Mouse (Mus musculus): Measurements from ENCODE around the gene Sept11. TPM values are rescaled to one million over a fixed set of nuclear protein-coding genes. Genes with fewer than 3 reads are reported as not detected.

The Sept11 gene
- polyA plus RNA-seq, 1 experiment from 2014 or later: 33.9 TPM

DNA sequence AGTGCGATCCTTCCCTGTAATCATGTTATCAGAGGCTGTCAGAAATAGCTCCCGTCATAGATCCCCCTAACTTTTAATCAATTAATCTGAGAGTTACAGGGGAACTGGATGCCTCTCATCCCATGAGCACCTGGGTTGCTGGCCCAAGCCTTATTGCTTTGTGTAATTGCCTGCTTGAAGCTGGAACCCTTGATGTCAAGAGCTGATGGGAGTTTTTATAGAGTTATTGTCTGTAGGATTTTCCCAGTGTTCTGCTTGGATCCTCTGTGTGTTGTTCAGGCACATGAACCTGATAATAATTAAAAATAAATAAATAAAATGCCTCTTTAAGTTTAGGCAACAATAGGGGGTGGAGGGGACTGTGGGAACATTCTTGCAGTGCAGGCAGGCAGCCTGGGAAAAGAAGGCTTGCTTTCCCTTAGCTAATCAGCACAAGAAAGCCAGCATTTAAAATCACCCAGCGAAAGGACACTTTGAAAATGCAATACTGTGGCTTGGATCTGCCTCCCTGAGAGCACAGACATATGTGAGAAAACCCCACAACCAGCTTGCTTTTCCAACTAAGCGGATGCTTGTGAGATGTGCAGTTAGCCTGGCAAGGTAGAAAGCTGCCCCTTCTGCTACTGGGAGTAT lies 33.8 kb downstream of the Sept11 start:
- H3K79me2 ChIP-seq (ENCODE audit: inconsistent target): peaks cover 76% of the 10 kb centered on the region
- no peaks in the 10 kb centered on the region for H3K36me3 ChIP-seq (ENCODE audit: inconsistent target)
- no peak overlapping the region for H3K4me3 ChIP-seq (ENCODE audit: inconsistent target)
- peak overlapping the region; percentile 50; the same call in 1 of the 2 replicates for H3K27ac ChIP-seq
- 95% methylated on average over 4 of the region's 4 CpGs for WGBS (ENCODE audit: missing documents)

DNA sequence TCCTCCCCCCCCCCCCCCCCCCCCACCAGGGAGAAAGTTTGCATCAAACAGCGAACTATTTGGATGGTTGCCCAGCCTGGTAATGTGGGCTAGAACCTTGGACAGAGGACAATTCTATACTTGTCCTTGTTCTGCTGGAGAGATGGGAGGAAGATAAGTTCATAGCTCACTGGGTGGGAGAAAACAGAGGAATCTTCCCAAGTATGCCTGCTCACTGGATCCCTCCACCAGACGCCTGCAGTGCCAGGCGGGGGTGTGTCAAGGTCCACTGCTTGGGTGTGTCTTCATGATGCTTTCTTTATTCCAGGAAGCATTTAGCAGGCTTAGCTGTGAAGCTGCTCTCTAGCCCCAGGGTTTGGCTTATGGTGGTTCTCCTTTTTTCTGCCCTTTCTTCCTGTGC lies 34.5 kb downstream of the Sept11 start:
- Histone ChIP-seq H3K79me2 (ENCODE audit: inconsistent target) (peaks cover 74% of the 10 kb centered on the region), H3K36me3 (ENCODE audit: inconsistent target) (no peaks in the 10 kb centered on the region), H3K4me3 (ENCODE audit: inconsistent target) (no peak overlapping the region), H3K27ac (peak overlapping the region; percentile 50)
- 0% methylated on average over 3 of the region's 3 CpGs for WGBS (ENCODE audit: missing documents)

DNA sequence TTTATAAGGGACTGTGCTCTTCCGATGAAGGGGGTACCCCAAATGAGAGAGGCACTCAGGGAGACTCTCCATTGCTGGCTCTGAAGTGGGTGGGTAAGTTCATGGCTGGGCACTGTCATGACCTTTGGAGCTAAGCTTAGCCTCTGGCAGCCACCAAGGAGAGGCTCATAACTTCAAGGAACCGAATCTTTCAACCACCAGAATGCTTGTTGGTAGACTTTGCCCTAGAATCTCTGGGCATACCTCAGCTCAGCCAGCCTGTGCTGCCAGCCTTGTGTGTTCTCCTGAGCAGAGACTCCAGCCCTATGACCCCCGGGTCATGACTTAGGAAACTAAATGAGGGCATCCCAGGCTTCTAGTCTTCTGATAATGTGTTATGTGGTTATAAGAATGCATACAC lies 35.5 kb downstream of the Sept11 start:
- H3K36me3 ChIP-seq (ENCODE audit: inconsistent target): no peaks in the 10 kb centered on the region
- 92% methylated on average over 3 of the region's 3 CpGs for WGBS (ENCODE audit: missing documents)
- peak overlapping the region; percentile 50 for H3K27ac ChIP-seq

DNA sequence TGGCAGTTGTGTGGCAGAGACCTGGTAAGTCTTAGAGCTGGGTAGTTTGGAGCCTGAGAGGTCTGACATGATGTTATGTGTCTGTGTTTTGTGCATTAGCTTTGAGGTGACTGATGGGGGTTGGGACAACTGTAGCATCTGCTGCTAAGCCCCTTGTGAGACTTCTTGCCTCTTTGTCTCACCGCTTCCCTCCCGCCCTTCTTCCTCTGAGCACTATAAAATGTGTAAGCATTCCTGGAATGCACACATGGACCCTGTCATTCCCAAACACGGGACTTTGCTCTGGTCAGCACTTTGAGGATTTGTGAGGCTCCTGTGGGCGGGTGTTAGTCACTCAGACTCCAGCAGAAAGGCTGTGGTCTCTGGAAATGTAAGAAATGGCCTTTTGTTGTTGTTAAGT lies 36.7 kb downstream of the Sept11 start:
- Histone ChIP-seq H3K27ac (peak overlapping the region; percentile 50), H3K36me3 (ENCODE audit: inconsistent target) (no peaks in the 10 kb centered on the region), H3K79me2 (ENCODE audit: inconsistent target) (peaks cover 52% of the 10 kb centered on the region), H3K4me3 (ENCODE audit: inconsistent target) (no peak overlapping the region)
- 75% methylated on average over 4 of the region's 4 CpGs for WGBS (ENCODE audit: missing documents)

More for the DNA sequence above, 35.5 kb downstream of the Sept11 start:
- Histone ChIP-seq H3K4me3 (ENCODE audit: inconsistent target) (no peak overlapping the region), H3K79me2 (ENCODE audit: inconsistent target) (peaks cover 64% of the 10 kb centered on the region)

DNA sequence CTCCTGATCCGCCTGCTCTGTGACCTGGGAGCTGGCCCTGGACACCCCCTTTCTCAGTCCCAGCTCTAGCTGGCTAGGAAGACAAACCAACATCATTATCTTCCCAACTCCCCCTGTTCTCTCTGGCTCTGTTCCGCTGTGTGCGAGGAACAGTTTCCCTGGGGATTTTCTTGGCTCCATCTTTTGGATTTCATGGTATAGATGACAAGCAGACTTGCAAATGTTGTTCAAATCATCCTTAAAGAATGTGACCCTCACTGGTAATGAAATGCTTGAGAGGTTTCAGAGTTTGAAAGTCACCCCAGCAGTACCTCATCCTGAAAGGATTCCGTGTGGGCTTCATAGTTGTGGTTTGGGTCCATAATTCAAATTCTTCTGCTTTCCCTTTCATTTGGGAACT lies 38.2 kb downstream of the Sept11 start:
- 92% methylated on average over 4 of the region's 4 CpGs for WGBS (ENCODE audit: missing documents)
- H3K79me2 ChIP-seq (ENCODE audit: inconsistent target): peaks cover 38% of the 10 kb centered on the region
- H3K27ac ChIP-seq: no peak overlapping the region
- H3K4me3 ChIP-seq (ENCODE audit: inconsistent target): no peak overlapping the region
- no peaks in the 10 kb centered on the region for H3K36me3 ChIP-seq (ENCODE audit: inconsistent target)

DNA sequence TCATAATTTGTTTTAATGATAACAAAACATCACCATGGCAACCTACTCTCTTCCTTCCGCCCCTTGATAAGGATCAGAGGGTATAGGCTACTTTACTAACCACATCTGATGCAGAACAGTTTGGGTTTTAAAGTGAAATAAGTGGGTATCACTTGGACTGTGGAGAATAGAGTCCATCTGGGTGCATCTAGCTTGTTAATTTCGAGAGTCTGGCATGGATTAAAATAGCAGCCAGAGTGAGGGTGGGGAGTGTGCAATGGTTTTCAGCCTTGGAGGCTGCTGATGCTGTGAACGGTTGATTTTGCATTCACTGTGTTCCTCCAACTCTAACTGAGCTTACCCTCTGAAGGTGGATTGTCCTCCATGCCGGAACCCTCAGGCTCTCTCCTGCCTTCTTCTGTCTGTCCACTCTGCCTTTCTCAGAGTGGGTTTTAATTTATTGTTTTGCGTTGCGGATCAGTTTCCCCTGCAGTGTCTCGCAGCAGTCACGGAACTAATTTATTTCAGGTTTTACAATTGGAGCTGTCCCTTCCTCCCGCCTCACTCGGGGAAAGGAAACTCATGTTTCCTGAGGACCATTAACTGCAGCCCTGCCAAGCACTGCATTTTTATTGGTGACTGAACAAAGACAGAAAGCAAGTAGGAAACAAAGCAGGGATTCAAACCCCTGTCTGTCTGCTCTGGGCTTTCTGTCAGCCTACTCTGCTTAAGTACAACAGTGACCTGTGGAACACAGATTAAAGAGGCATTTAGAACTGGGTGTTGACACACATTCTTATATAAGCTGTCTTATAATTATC lies 40.4 kb downstream of the Sept11 start:
- Histone ChIP-seq H3K79me2 (ENCODE audit: inconsistent target) (peaks cover 38% of the 10 kb centered on the region), H3K36me3 (ENCODE audit: inconsistent target) (no peaks in the 10 kb centered on the region), H3K27ac (no peak overlapping the region), H3K4me3 (ENCODE audit: inconsistent target) (no peak overlapping the region)
- 33% methylated on average over 10 of the region's 10 CpGs for WGBS (ENCODE audit: missing documents)

DNA sequence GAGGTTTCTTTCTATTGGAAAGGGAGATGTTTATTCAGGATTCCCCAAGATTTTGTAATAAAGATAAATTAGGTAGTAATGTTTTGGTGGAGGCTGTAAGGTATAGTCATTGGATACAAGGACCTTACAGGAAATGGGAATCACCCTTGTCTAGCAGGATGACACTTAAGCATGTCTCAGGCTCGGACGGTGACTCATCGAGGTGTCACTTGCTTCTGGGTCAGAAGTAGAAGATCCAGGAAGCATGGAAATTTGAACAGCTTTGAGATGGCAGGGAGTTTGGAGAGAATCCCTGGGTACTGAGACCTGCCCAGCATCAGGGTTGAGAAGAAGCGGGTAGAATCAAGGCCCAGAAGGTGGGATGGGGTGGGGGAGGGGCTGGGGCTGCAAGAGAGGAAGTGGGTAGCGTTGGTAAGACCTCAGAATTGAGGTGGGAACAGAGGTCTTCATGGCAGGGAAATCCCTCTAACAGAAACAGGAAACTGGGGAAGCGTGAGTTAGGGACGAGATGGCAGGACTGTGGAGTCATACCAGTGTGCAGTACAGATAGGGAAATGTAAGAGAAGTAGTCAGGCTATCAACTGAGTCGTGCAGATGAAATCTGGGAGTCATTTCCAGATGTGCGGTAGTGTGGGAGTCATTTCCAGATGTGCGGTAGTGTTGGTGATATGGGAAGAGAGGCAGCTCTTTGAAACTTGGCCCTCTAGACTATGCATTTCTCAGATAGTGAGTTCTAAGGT lies 42.3 kb downstream of the Sept11 start:
- H3K36me3 ChIP-seq (ENCODE audit: inconsistent target): no peaks in the 10 kb centered on the region
- H3K79me2 ChIP-seq (ENCODE audit: inconsistent target): peaks cover 29% of the 10 kb centered on the region
- H3K27ac ChIP-seq: no peak overlapping the region; the same call in 1 of the 2 replicates
- WGBS (ENCODE audit: missing documents): 25% methylated on average over 10 of the region's 10 CpGs
- no peak overlapping the region for H3K4me3 ChIP-seq (ENCODE audit: inconsistent target)

DNA sequence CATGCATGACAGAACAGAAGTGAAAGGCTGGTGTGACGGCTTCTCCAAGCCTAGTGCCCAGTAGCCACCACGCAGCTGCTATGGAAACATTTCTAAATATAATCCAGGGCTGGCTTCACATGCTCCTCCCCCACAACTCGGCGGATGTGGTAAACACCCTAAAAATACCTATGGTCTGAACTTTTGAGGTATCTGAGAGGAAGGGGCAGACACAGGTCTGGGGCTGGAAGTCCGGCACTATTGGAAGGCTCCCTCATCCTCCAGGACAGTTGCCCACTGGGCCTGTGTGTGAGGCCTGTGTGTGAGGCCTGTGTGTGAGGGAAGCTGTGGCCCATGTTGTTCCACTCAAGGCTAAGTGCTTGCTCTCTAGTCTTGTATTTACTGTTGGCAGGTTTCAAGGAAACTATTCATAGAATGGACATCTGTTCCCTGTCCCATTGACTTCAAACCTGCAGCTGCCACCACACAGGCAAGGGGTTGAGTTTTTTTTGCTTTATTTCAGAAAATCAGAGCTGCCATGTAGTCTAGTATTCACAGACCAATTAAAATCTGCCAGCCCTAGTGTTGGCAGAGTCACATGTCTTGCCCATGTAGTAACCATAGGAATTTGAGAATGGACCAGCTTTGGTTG lies 43.8 kb downstream of the Sept11 start:
- 37% methylated on average over 5 of the region's 5 CpGs for WGBS (ENCODE audit: missing documents)
- Histone ChIP-seq H3K79me2 (ENCODE audit: inconsistent target) (peaks cover 13% of the 10 kb centered on the region; the same call in 1 of the 2 replicates), H3K36me3 (ENCODE audit: inconsistent target) (no peaks in the 10 kb centered on the region), H3K4me3 (ENCODE audit: inconsistent target) (no peak overlapping the region), H3K27ac (peak overlapping the region; percentile 27)

DNA sequence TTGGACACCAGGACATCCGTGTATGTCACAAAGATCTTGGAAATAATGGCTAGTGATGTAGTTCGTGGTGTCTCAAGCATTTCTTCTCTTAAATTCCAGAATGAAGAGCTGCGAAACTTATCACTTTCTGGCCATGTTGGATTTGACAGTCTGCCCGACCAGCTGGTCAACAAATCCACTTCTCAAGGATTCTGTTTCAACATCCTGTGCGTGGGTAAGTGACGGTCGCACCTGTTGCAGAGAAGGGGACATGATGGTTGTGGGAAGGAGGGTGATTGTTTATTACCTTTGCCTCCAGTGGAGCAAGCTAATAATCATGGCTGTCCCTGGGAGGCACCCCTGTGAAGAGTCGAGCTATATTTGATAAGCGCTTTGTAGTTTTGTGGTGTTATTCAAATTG lies 46.1 kb downstream of the Sept11 start:
- peaks cover 9% of the 10 kb centered on the region; the same call in 1 of the 2 replicates for H3K79me2 ChIP-seq (ENCODE audit: inconsistent target)
- 96% methylated on average over 9 of the region's 9 CpGs for WGBS (ENCODE audit: missing documents)
- no peak overlapping the region for H3K4me3 ChIP-seq (ENCODE audit: inconsistent target)
- no peak overlapping the region for H3K27ac ChIP-seq
- H3K36me3 ChIP-seq (ENCODE audit: inconsistent target): no peaks in the 10 kb centered on the region

DNA sequence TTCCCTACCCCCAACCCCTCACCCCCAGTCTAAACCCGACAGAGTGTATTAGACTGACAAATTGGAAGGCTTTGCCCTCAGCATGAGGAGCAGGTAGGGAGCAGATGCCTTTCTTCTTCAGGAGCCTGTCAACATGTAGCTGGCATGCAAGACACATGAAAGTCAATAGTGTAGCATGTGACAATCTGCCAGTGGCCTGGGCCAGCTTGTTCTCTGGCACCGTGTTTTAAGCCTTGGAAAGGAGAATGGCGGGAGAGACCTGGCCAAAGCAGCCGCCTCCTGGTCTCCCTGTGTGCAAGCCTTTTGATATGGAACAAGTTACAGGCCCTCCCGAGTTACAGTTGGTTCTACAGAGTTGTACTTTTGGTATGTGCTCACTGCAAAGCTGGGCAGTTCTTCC lies 47.5 kb downstream of the Sept11 start:
- no peaks in the 10 kb centered on the region for H3K36me3 ChIP-seq (ENCODE audit: inconsistent target)

DNA sequence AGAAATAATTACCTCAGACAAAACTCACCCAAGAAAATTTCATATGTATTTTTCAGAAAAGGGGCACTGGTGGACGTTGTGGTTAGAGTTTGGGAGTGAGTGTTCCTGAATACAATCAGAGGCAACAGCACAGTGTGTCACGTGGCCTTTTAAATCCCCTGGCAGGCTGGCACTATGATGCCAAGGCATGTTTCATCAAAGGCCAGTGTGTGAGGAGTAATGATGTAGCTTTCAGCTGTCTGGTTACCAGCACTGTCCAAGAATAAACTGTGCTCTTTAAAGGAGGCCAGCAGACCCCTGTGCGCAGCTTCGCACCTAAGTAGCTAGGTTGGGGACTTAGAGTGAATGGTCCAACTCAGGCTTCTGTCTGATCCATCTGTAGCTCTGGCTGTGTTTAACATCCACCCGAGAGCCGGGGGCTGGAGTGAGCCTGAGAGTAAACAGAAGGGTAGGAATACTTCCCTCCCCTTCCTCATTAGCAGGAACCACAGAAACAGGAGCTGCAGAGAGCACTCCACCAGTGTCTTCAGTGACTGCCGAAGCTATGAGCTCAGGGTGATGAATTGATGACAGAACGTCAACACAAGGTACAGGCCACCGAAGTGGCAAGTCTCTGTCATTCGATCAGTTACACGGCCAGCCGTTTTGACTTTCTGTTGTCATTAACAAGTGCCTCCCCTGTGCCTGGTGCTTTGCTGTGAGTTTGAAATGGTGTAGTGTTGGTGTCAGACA lies 50.3 kb downstream of the Sept11 start:
- H3K36me3 ChIP-seq (ENCODE audit: inconsistent target): no peaks in the 10 kb centered on the region
- H3K4me3 ChIP-seq (ENCODE audit: inconsistent target): no peak overlapping the region
- H3K27ac ChIP-seq: no peak overlapping the region
- no peaks in the 10 kb centered on the region for H3K79me2 ChIP-seq (ENCODE audit: inconsistent target)
- 92% methylated on average over 11 of the region's 12 CpGs for WGBS (ENCODE audit: missing documents)

More for the DNA sequence above, 47.5 kb downstream of the Sept11 start:
- Histone ChIP-seq H3K27ac (no peak overlapping the region), H3K4me3 (ENCODE audit: inconsistent target) (no peak overlapping the region), H3K79me2 (ENCODE audit: inconsistent target) (peaks cover 9% of the 10 kb centered on the region; the same call in 1 of the 2 replicates)
- WGBS (ENCODE audit: missing documents): 97% methylated on average over 5 of the region's 5 CpGs

DNA sequence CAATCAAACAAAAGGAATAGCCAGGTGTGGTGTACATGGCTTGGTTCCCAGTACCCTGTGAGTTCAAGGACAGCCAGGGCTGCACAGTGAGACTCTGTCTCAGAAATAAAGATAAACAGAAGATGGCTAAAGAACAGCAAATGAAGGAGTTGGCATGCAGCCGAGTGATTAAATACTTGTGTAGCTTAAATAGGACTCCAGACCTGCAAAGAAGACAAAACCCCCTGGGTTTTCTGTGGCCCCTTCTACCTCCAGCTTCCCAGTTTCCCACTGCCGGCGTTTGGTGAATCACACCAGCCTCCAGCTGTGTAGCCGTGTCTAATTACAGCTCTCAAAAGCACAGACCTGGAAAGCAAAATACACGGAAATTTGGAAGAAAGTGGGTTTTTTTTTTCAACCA lies 51.6 kb downstream of the Sept11 start:
- H3K27ac ChIP-seq: no peak overlapping the region
- no peaks in the 10 kb centered on the region for H3K79me2 ChIP-seq (ENCODE audit: inconsistent target)
- WGBS (ENCODE audit: missing documents): 92% methylated on average over 5 of the region's 5 CpGs

DNA sequence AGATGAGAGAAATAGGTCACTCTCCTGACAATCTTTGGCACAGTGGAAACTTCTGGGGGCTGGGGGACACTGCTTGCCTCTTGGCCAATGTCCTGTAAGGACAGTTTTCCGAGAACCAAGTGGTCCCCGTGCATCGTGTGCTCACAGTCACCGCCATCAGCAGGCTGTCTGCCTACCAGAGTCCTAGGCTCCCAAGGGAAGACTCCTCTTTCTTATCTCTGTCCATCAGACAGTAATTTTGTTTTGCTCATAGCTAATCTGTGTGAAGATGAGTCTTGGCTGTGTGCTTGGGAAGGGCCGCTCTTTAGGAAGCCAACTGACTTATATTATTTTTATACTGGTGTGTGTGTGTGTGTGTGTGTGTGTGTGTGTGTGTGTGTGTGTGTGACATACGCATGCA lies 52.3 kb downstream of the Sept11 start:
- Histone ChIP-seq H3K27ac (no peak overlapping the region), H3K4me3 (ENCODE audit: inconsistent target) (no peak overlapping the region), H3K79me2 (ENCODE audit: inconsistent target) (no peaks in the 10 kb centered on the region), H3K36me3 (ENCODE audit: inconsistent target) (no peaks in the 10 kb centered on the region)
- WGBS (ENCODE audit: missing documents): 100% methylated on average over 6 of the region's 6 CpGs

More for the DNA sequence above, 51.6 kb downstream of the Sept11 start:
- no peaks in the 10 kb centered on the region for H3K36me3 ChIP-seq (ENCODE audit: inconsistent target)
- H3K4me3 ChIP-seq (ENCODE audit: inconsistent target): no peak overlapping the region

Measured in macrophage (primary cell).